Mouse (Mus musculus): Measurements from ENCODE around the gene 1810055G02Rik.

- TF ChIP-seq FLI1 (IDR thresholded peaks at IDR 0.05; ENCODE audit: low read length) = no peak
- TF ChIP-seq GATA1 (IDR thresholded peaks at IDR 0.05; ENCODE audit: borderline replicate concordance, low read length) = no peak
Measured at GRCm38 (mm10) chr19:3680732-3681131, 27.4 kb upstream of the 1810055G02Rik start.

All from megakaryocyte, embryonic 14.5 days (primary cell).